Mouse (Mus musculus): ENCODE results near the gene Adamtsl3. TPM values are rescaled to one million over a fixed set of nuclear protein-coding genes. Genes with fewer than 3 reads are reported as not detected.

Gene Adamtsl3
- polyA plus RNA-seq, 1 experiment from 2014 or later: 0.31 TPM

DNA sequence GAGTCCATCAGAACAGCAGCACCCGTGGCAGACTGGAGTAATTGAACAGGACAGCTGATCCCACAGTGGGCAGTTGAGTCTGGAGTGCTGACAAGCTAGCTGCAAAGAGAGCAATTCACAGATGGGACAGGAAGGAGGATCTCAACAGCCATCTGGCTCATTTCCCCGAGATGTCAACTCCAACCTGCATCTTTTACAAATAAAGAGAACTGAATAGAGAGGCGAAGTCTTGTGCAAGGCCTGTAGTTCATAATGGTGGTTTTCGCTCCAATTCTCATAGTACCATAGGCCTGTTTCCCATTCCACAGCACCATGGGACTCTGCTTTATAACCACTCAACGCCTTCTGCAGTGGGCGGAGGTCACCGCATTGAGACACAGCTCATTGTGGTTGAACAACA, 195.9 kb downstream of the Adamtsl3 start:
- WGBS: 80% methylated on average over 7 of the region's 7 CpGs
- H3K27ac ChIP-seq (replicated peaks; ENCODE audit: low read depth, low read length): no peak overlapping the region
- DNase-seq (ENCODE audit: low spot score) (no peak), ATAC-seq (replicated peaks; ENCODE audit: insufficient number of reproducible peaks, low FRiP score, low TSS enrichment, low read depth) (no peak)
- H3K4me3 ChIP-seq (ENCODE audit: low read depth, low read length): no peak overlapping the region
- H3K36me3 ChIP-seq (replicated peaks; ENCODE audit: control insufficient read depth, insufficient read depth, low read depth, low read length): no peaks in the 10 kb centered on the region
- no peaks in the 10 kb centered on the region for H3K4me1 ChIP-seq (ENCODE audit: control insufficient read depth, insufficient read depth, low read length)
- no peak overlapping the region for H3K4me2 ChIP-seq (ENCODE audit: low read depth, low read length)
- no peak overlapping the region for H3K9ac ChIP-seq (replicated peaks; ENCODE audit: low read length)
- H3K9me3 ChIP-seq (replicated peaks; ENCODE audit: control insufficient read depth, low read length): no peaks in the 10 kb centered on the region
- H3K27me3 ChIP-seq (ENCODE audit: control insufficient read depth, insufficient read depth, low read length): no peaks in the 10 kb centered on the region

DNA sequence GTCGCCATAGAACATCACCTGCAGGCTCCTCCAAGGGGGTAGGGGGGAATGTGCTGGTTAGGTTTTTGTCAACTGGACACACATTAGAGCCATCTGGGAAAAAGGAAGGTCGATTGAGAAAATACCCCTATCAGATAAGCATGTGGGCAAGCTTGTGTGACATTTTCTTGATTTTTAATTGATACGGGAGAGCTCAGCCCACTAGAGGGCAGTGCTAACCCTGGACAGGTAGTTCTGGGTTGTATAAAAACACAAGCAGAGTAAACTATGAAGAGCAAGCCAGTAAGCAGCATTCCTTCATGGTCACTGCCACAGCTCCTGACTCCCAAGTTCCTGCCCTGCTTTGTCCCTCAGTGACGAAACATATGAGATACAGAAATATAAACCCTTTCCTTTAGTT, 197.7 kb downstream of the Adamtsl3 start:
- H3K9ac ChIP-seq (replicated peaks; ENCODE audit: low read length): no peak overlapping the region
- peak; percentile 40 for DNase-seq (ENCODE audit: low spot score)
- H3K36me3 ChIP-seq (replicated peaks; ENCODE audit: control insufficient read depth, insufficient read depth, low read depth, low read length): no peaks in the 10 kb centered on the region

DNA sequence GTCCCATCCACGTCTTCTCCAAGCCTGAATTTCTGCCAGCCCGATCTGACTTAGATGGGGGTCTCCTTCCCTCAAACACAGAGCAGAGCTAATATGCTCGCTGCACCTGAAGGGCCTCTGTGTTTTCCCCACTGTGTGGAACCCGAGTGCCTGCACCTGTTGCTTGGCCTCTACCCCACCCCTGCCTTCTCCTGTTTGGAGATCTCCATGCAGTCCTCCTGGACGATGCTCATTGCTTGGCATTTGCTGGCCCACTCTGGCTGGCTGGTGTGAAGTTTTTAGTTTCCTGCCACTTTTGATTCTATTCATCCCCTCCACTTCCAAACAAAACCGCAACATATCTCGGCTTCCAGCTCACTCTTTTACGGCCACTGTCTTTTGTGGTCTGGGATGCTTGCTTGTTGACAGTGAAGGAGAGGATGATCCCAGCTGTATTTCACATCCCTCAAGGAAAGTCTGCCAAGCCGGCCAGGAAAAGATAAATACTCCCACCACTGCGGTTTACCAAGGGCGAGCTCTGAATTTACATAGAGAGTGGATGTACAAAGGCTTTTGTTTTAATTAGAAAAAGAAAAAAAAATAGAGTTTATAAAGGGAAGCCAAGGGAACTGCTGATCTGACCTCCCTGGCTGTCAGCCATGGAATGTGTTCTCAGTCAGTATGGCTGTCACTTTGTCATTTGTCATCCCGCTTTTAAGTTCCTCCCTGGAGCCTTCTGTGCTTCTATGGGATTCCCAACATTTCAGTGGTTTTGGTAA, 198.4 kb downstream of the Adamtsl3 start:
- DNase-seq (ENCODE audit: low spot score) (no peak), ATAC-seq (replicated peaks; ENCODE audit: insufficient number of reproducible peaks, low FRiP score, low TSS enrichment, low read depth) (no peak)
- H3K4me3 ChIP-seq (ENCODE audit: low read depth, low read length): no peak overlapping the region
- no peaks in the 10 kb centered on the region for H3K4me1 ChIP-seq (ENCODE audit: control insufficient read depth, insufficient read depth, low read length)
- H3K27ac ChIP-seq (replicated peaks; ENCODE audit: low read depth, low read length): no peak overlapping the region
- no peaks in the 10 kb centered on the region for H3K36me3 ChIP-seq (replicated peaks; ENCODE audit: control insufficient read depth, insufficient read depth, low read depth, low read length)
- WGBS: 77% methylated on average over 12 of the region's 12 CpGs
- H3K4me2 ChIP-seq (ENCODE audit: low read depth, low read length): no peak overlapping the region
- no peaks in the 10 kb centered on the region for H3K27me3 ChIP-seq (ENCODE audit: control insufficient read depth, insufficient read depth, low read length)
- no peaks in the 10 kb centered on the region for H3K9me3 ChIP-seq (replicated peaks; ENCODE audit: control insufficient read depth, low read length)
- H3K9ac ChIP-seq (replicated peaks; ENCODE audit: low read length): no peak overlapping the region

More for the DNA sequence above, 197.7 kb downstream of the Adamtsl3 start:
- Histone ChIP-seq H3K4me2 (ENCODE audit: low read depth, low read length) (no peak overlapping the region), H3K4me3 (ENCODE audit: low read depth, low read length) (no peak overlapping the region), H3K9me3 (replicated peaks; ENCODE audit: control insufficient read depth, low read length) (no peaks in the 10 kb centered on the region), H3K27me3 (ENCODE audit: control insufficient read depth, insufficient read depth, low read length) (no peaks in the 10 kb centered on the region), H3K27ac (replicated peaks; ENCODE audit: low read depth, low read length) (no peak overlapping the region), H3K4me1 (ENCODE audit: control insufficient read depth, insufficient read depth, low read length) (no peaks in the 10 kb centered on the region)
- ATAC-seq (replicated peaks; ENCODE audit: insufficient number of reproducible peaks, low FRiP score, low TSS enrichment, low read depth): no peak
- WGBS: 67% methylated on average over 4 of the region's 4 CpGs

- Histone ChIP-seq H3K36me3 (replicated peaks; ENCODE audit: control insufficient read depth, insufficient read depth, low read depth, low read length) (no peaks in the 10 kb centered on the region), H3K4me3 (ENCODE audit: low read depth, low read length) (no peak overlapping the region), H3K4me1 (ENCODE audit: control insufficient read depth, insufficient read depth, low read length) (no peaks in the 10 kb centered on the region), H3K9me3 (replicated peaks; ENCODE audit: control insufficient read depth, low read length) (no peaks in the 10 kb centered on the region), H3K27me3 (ENCODE audit: control insufficient read depth, insufficient read depth, low read length) (no peaks in the 10 kb centered on the region), H3K9ac (replicated peaks; ENCODE audit: low read length) (no peak overlapping the region), H3K27ac (replicated peaks; ENCODE audit: low read depth, low read length) (no peak overlapping the region), H3K4me2 (ENCODE audit: low read depth, low read length) (no peak overlapping the region)
- DNase-seq (ENCODE audit: low spot score) (peak; percentile 73), ATAC-seq (replicated peaks; ENCODE audit: insufficient number of reproducible peaks, low FRiP score, low TSS enrichment, low read depth) (peak; percentile 56; the same call in 1 of the 2 replicates)
- WGBS: 44% methylated on average over 6 of the region's 6 CpGs
Measured at GRCm38 (mm10) chr7:82544390-82544919, 209.0 kb downstream of the Adamtsl3 start.

DNA sequence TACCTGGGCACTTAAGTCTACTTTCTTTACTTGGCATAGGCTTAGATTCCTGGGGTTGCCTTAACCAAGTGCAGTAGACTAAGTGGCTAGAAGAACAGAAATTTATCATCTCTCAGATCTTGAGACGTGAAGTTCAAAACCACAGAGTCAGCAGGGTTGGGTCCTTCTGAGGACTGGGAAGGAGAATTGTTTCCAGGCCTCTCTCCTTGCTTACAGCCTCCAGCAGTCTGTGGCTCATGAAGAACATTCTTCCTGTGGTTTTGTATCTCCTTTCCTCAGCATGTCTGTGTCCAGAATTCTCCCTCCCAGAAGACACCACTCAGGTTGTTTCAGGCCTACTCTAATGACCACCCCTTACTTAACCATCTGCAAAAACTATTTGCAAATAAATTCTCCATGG, 216.5 kb downstream of the Adamtsl3 start:
- H3K27ac ChIP-seq (replicated peaks; ENCODE audit: low read depth, low read length): no peak overlapping the region
- ATAC-seq (replicated peaks; ENCODE audit: insufficient number of reproducible peaks, low FRiP score, low TSS enrichment, low read depth): no peak
- H3K4me3 ChIP-seq (ENCODE audit: low read depth, low read length): no peak overlapping the region
- H3K27me3 ChIP-seq (ENCODE audit: control insufficient read depth, insufficient read depth, low read length): no peaks in the 10 kb centered on the region
- H3K36me3 ChIP-seq (replicated peaks; ENCODE audit: control insufficient read depth, insufficient read depth, low read depth, low read length): no peaks in the 10 kb centered on the region
- no peak for DNase-seq (ENCODE audit: low spot score)
- no peaks in the 10 kb centered on the region for H3K9me3 ChIP-seq (replicated peaks; ENCODE audit: control insufficient read depth, low read length)
- no peak overlapping the region for H3K4me2 ChIP-seq (ENCODE audit: low read depth, low read length)
- no peaks in the 10 kb centered on the region for H3K4me1 ChIP-seq (ENCODE audit: control insufficient read depth, insufficient read depth, low read length)
- H3K9ac ChIP-seq (replicated peaks; ENCODE audit: low read length): no peak overlapping the region
- 68% methylated on average over 1 of the region's 1 CpGs for WGBS

GRCm38 (mm10) chr7:82555803-82556202, 220.3 kb downstream of the Adamtsl3 start:
- ATAC-seq (replicated peaks; ENCODE audit: insufficient number of reproducible peaks, low FRiP score, low TSS enrichment, low read depth): no peak
- Histone ChIP-seq H3K36me3 (replicated peaks; ENCODE audit: control insufficient read depth, insufficient read depth, low read depth, low read length) (no peaks in the 10 kb centered on the region), H3K9ac (replicated peaks; ENCODE audit: low read length) (no peak overlapping the region), H3K4me1 (ENCODE audit: control insufficient read depth, insufficient read depth, low read length) (no peaks in the 10 kb centered on the region), H3K27me3 (ENCODE audit: control insufficient read depth, insufficient read depth, low read length) (no peaks in the 10 kb centered on the region), H3K9me3 (replicated peaks; ENCODE audit: control insufficient read depth, low read length) (no peaks in the 10 kb centered on the region), H3K27ac (replicated peaks; ENCODE audit: low read depth, low read length) (no peak overlapping the region), H3K4me2 (ENCODE audit: low read depth, low read length) (no peak overlapping the region), H3K4me3 (ENCODE audit: low read depth, low read length) (no peak overlapping the region)
- 78% methylated on average over 5 of the region's 5 CpGs for WGBS
- no peak for DNase-seq (ENCODE audit: low spot score)

DNA sequence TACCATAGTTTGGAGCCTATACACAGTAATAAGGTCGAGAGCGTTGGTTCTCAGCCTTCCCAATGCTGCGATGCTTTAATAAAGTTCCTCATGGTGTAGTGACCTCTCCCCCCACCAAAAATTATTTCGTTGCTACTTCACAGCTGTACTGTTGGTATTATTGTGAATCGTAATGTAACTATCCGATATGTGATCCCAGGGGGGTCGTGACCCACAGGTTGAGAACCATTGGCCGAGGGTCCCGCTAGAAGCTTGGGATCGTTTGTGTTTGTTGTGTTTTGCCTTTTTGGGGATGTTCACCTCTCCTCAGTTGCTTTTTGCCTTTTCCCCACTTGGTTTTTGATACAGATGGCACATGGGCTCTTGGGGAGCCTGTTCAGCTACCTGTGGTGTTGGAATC, 220.9 kb downstream of the Adamtsl3 start:
- DNase-seq (ENCODE audit: low spot score) (no peak), ATAC-seq (replicated peaks; ENCODE audit: insufficient number of reproducible peaks, low FRiP score, low TSS enrichment, low read depth) (no peak)
- Histone ChIP-seq H3K27me3 (ENCODE audit: control insufficient read depth, insufficient read depth, low read length) (no peaks in the 10 kb centered on the region), H3K9me3 (replicated peaks; ENCODE audit: control insufficient read depth, low read length) (no peaks in the 10 kb centered on the region), H3K4me1 (ENCODE audit: control insufficient read depth, insufficient read depth, low read length) (no peaks in the 10 kb centered on the region), H3K27ac (replicated peaks; ENCODE audit: low read depth, low read length) (no peak overlapping the region), H3K9ac (replicated peaks; ENCODE audit: low read length) (no peak overlapping the region), H3K4me2 (ENCODE audit: low read depth, low read length) (no peak overlapping the region), H3K36me3 (replicated peaks; ENCODE audit: control insufficient read depth, insufficient read depth, low read depth, low read length) (no peaks in the 10 kb centered on the region), H3K4me3 (ENCODE audit: low read depth, low read length) (no peak overlapping the region)
- 88% methylated on average over 10 of the region's 10 CpGs for WGBS

- no peaks in the 10 kb centered on the region for H3K4me1 ChIP-seq (ENCODE audit: control insufficient read depth, insufficient read depth, low read length)
- DNase-seq (ENCODE audit: low spot score) (no peak), ATAC-seq (replicated peaks; ENCODE audit: insufficient number of reproducible peaks, low FRiP score, low TSS enrichment, low read depth) (no peak)
- H3K4me2 ChIP-seq (ENCODE audit: low read depth, low read length): no peak overlapping the region
- H3K4me3 ChIP-seq (ENCODE audit: low read depth, low read length): no peak overlapping the region
- no peaks in the 10 kb centered on the region for H3K36me3 ChIP-seq (replicated peaks; ENCODE audit: control insufficient read depth, insufficient read depth, low read depth, low read length)
- no peak overlapping the region for H3K9ac ChIP-seq (replicated peaks; ENCODE audit: low read length)
- 84% methylated on average over 11 of the region's 11 CpGs for WGBS
- no peaks in the 10 kb centered on the region for H3K27me3 ChIP-seq (ENCODE audit: control insufficient read depth, insufficient read depth, low read length)
- no peaks in the 10 kb centered on the region for H3K9me3 ChIP-seq (replicated peaks; ENCODE audit: control insufficient read depth, low read length)
- H3K27ac ChIP-seq (replicated peaks; ENCODE audit: low read depth, low read length): no peak overlapping the region
Measured at GRCm38 (mm10) chr7:82557111-82557510, 221.6 kb downstream of the Adamtsl3 start.
